Mouse (Mus musculus) testis, adult 2 months (tissue): ENCODE measurements at regions not wholly inside any gene's neighbourhood (a gene's known extent, or its start where the extent isn't known, plus 50 kb on each side); places are given as distances from the start of the nearest gene placed in this dataset.

Source experiments
- H3K27ac ChIP-seq: fragments of 200-500 bp; 2 replicates; pipeline ENCODE4 v1.5.1; 2012; ENCODE audit warnings: low read depth, low read length; ENCODE audit not compliant: control insufficient read depth, insufficient read depth
- H3K27me3 ChIP-seq: fragments of 200-500 bp; 2 replicates; pipeline ENCODE4 v1.6.1; 2012; ENCODE audit warnings: mild to moderate bottlenecking, low read length, moderate library complexity; ENCODE audit not compliant: control insufficient read depth, insufficient read depth
- H3K36me3 ChIP-seq: fragments of 200-500 bp; 2 replicates; pipeline ENCODE4 v1.6.1; 2012; ENCODE audit warnings: mild to moderate bottlenecking, low read length; ENCODE audit not compliant: control insufficient read depth, insufficient read depth
- H3K4me1 ChIP-seq: fragments of 200-500 bp; 2 replicates; pipeline ENCODE4 v1.6.1; 2012; ENCODE audit warnings: low read length; ENCODE audit not compliant: control insufficient read depth, insufficient read depth
- H3K4me3 ChIP-seq: fragments of 200-500 bp; 2 replicates; pipeline ENCODE4 v1.5.1; 2012; ENCODE audit warnings: low read depth, mild to moderate bottlenecking, low read length, moderate library complexity, mixed read lengths; ENCODE audit not compliant: control insufficient read depth
- CTCF ChIP-seq: fragments of 200-500 bp; IDR thresholded peaks from 2 replicates; pipeline ENCODE4 v1.5.1; 2012; ENCODE audit warnings: low read depth, mild to moderate bottlenecking, inconsistent platforms, low read length, moderate library complexity; ENCODE audit not compliant: control insufficient read depth, insufficient read depth, insufficient replicate concordance
- POLR2A ChIP-seq: fragments of 200-500 bp; IDR thresholded peaks from 2 replicates; pipeline ENCODE4 v1.6.1; 2012; ENCODE audit warnings: low read depth, mild to moderate bottlenecking, inconsistent platforms, low read length, moderate library complexity; ENCODE audit not compliant: control insufficient read depth

- Histone ChIP-seq H3K4me1 (no peaks in the 10 kb centered on the region), H3K27ac (no peak overlapping the region), H3K4me3 (no peak overlapping the region), H3K27me3 (no peaks in the 10 kb centered on the region), H3K36me3 (no peaks in the 10 kb centered on the region)
- TF ChIP-seq CTCF (no peak), POLR2A (no peak)
Observed at GRCm38 (mm10) chr4:45664372-45664771, 132.1 kb upstream of the Shb start.

GRCm38 (mm10) chr4:45657350-45657978 lies 125.2 kb upstream of the Shb start:
- TF ChIP-seq CTCF (no peak), POLR2A (no peak)
- Histone ChIP-seq H3K36me3 (no peaks in the 10 kb centered on the region), H3K27me3 (no peaks in the 10 kb centered on the region), H3K4me3 (no peak overlapping the region), H3K27ac (no peak overlapping the region), H3K4me1 (peaks cover 5% of the 10 kb centered on the region)

GRCm38 (mm10) chr4:45655780-45656179 lies 123.5 kb upstream of the Shb start:
- Histone ChIP-seq H3K4me1 (peaks cover 5% of the 10 kb centered on the region), H3K27ac (no peak overlapping the region), H3K27me3 (no peaks in the 10 kb centered on the region), H3K4me3 (no peak overlapping the region), H3K36me3 (no peaks in the 10 kb centered on the region)
- TF ChIP-seq CTCF (no peak), POLR2A (no peak)

GRCm38 (mm10) chr4:45654804-45655155 lies 122.5 kb upstream of the Shb start:
- H3K27me3 ChIP-seq, result no peaks in the 10 kb centered on the region

GRCm38 (mm10) chr4:45654019-45654803 lies 121.9 kb upstream of the Shb start:
- no peaks in the 10 kb centered on the region for H3K27me3 ChIP-seq
- H3K36me3 ChIP-seq, result no peaks in the 10 kb centered on the region
- H3K4me1 ChIP-seq, result peaks cover 5% of the 10 kb centered on the region
- TF ChIP-seq POLR2A (no peak), CTCF (no peak)
- no peak overlapping the region for H3K27ac ChIP-seq
- no peak overlapping the region for H3K4me3 ChIP-seq

More at GRCm38 (mm10) chr4:45654804-45655155, 122.5 kb upstream of the Shb start:
- Histone ChIP-seq H3K4me3 (no peak overlapping the region), H3K27ac (no peak overlapping the region), H3K36me3 (no peaks in the 10 kb centered on the region), H3K4me1 (peaks cover 5% of the 10 kb centered on the region)
- TF ChIP-seq POLR2A, result no peak
- TF ChIP-seq CTCF, result no peak

GRCm38 (mm10) chr4:45648884-45649577 lies 116.8 kb upstream of the Shb start:
- H3K27ac ChIP-seq, result no peak overlapping the region
- H3K4me3 ChIP-seq, result no peak overlapping the region
- no peaks in the 10 kb centered on the region for H3K36me3 ChIP-seq
- H3K4me1 ChIP-seq, result no peaks in the 10 kb centered on the region
- TF ChIP-seq CTCF (no peak), POLR2A (no peak)
- no peaks in the 10 kb centered on the region for H3K27me3 ChIP-seq

GRCm38 (mm10) chr4:45647514-45647913 lies 115.2 kb upstream of the Shb start:
- TF ChIP-seq POLR2A (no peak), CTCF (no peak)
- no peak overlapping the region for H3K27ac ChIP-seq

More at GRCm38 (mm10) chr4:45647514-45647913, 115.2 kb upstream of the Shb start:
- no peaks in the 10 kb centered on the region for H3K4me1 ChIP-seq
- no peak overlapping the region for H3K4me3 ChIP-seq
- H3K27me3 ChIP-seq, result no peaks in the 10 kb centered on the region
- H3K36me3 ChIP-seq, result no peaks in the 10 kb centered on the region
